Mouse (Mus musculus): ENCODE results near the gene Rgs3.

Gene Rgs3

GRCm38 (mm10) chr4:62652215-62652614 lies 92.6 kb downstream of the Rgs3 start:
- no peak for DNase-seq (ENCODE audit: inconsistent age in 2 of 2, low spot score in 1 of 2)

- no peak for DNase-seq (ENCODE audit: inconsistent age in 2 of 2, low spot score in 1 of 2)
These were observed 93.5 kb downstream of the Rgs3 start for GRCm38 (mm10) chr4:62652921-62653757.

- no peak for DNase-seq (ENCODE audit: inconsistent age in 2 of 2, low spot score in 1 of 2)
These were observed 94.4 kb downstream of the Rgs3 start for GRCm38 (mm10) chr4:62653922-62654661.

- peak; percentile 56 to 60 for DNase-seq (ENCODE audit: inconsistent age in 2 of 2, low spot score in 1 of 2)
These were observed 99.6 kb downstream of the Rgs3 start for GRCm38 (mm10) chr4:62659264-62659663.

GRCm38 (mm10) chr4:62659861-62660553 lies 100.4 kb downstream of the Rgs3 start:
- DNase-seq (ENCODE audit: inconsistent age in 2 of 2, low spot score in 1 of 2): no peak

GRCm38 (mm10) chr4:62660554-62660864 lies 100.9 kb downstream of the Rgs3 start:
- no peak for DNase-seq (ENCODE audit: inconsistent age in 2 of 2, low spot score in 1 of 2)

- DNase-seq (ENCODE audit: inconsistent age in 2 of 2, low spot score in 1 of 2): no peak
These were observed 101.7 kb downstream of the Rgs3 start for GRCm38 (mm10) chr4:62661311-62661849.

- DNase-seq (ENCODE audit: inconsistent age in 2 of 2, low spot score in 1 of 2): no peak
These were observed 103.7 kb downstream of the Rgs3 start for GRCm38 (mm10) chr4:62663348-62663747.

GRCm38 (mm10) chr4:62665842-62666241 lies 106.2 kb downstream of the Rgs3 start:
- DNase-seq (ENCODE audit: inconsistent age in 2 of 2, low spot score in 1 of 2): no peak

GRCm38 (mm10) chr4:62668666-62669065 lies 109.0 kb downstream of the Rgs3 start:
- DNase-seq (ENCODE audit: inconsistent age in 2 of 2, low spot score in 1 of 2): no peak

- DNase-seq (ENCODE audit: inconsistent age in 2 of 2, low spot score in 1 of 2): peak; percentile 84 to 89
These were observed 109.7 kb downstream of the Rgs3 start for GRCm38 (mm10) chr4:62669094-62670071.

GRCm38 (mm10) chr4:62673531-62674030 lies 113.9 kb downstream of the Rgs3 start:
- DNase-seq (ENCODE audit: inconsistent age in 2 of 2, low spot score in 1 of 2): no peak

GRCm38 (mm10) chr4:62674031-62674995 lies 114.7 kb downstream of the Rgs3 start:
- DNase-seq (ENCODE audit: inconsistent age in 2 of 2, low spot score in 1 of 2): peak in 1 of 2 experiments; percentile 64

GRCm38 (mm10) chr4:62675394-62675793 lies 115.7 kb downstream of the Rgs3 start:
- no peak for DNase-seq (ENCODE audit: inconsistent age in 2 of 2, low spot score in 1 of 2)

- no peak for DNase-seq (ENCODE audit: inconsistent age in 2 of 2, low spot score in 1 of 2)
These were observed 117.5 kb downstream of the Rgs3 start for GRCm38 (mm10) chr4:62677047-62677737.

- no peak for DNase-seq (ENCODE audit: inconsistent age in 2 of 2, low spot score in 1 of 2)
These were observed 119.5 kb downstream of the Rgs3 start for GRCm38 (mm10) chr4:62679157-62679556.

- no peak for DNase-seq (ENCODE audit: inconsistent age in 2 of 2, low spot score in 1 of 2)
These were observed 121.8 kb downstream of the Rgs3 start for GRCm38 (mm10) chr4:62681467-62681866.

- DNase-seq (ENCODE audit: inconsistent age in 2 of 2, low spot score in 1 of 2): peak in 1 of 2 experiments; percentile 53
These were observed 122.7 kb downstream of the Rgs3 start for GRCm38 (mm10) chr4:62682371-62682770.

Data from adrenal gland, adult (tissue).